Mouse (Mus musculus) forebrain, postnatal 0 days (tissue): ENCODE measurements around the gene Pigc. TPM values are rescaled to one million over a fixed set of nuclear protein-coding genes. Genes with fewer than 3 reads are reported as not detected.

Experiments used
- ATAC-seq: fragments of 200-750 bp; cut with Nextera tagmentation; 2 replicates; pipeline ENCODE4 v1.8.0; 2017; ENCODE audit warnings: mild to moderate bottlenecking, moderate library complexity
- DNase-seq: peaks from one replicate; pipeline ENCODE4 v3.0.0-alpha.2; 2015
- H3K27ac ChIP-seq: fragments of 300-500 bp; sonication (generic); 2 replicates; pipeline ENCODE4 v1.5.1; 2014; ENCODE audit warnings: low read depth, mild to moderate bottlenecking, antibody characterized with exemption, low read length, moderate library complexity, mixed read lengths
- H3K27me3 ChIP-seq: fragments of 300-500 bp; sonication (generic); 2 replicates; pipeline ENCODE4 v1.6.1; 2014; ENCODE audit warnings: mild to moderate bottlenecking, low read length, mixed read lengths; ENCODE audit not compliant: insufficient read depth
- H3K36me3 ChIP-seq: fragments of 300-500 bp; sonication (generic); 2 replicates; pipeline ENCODE4 v1.6.1; 2014; ENCODE audit warnings: mild to moderate bottlenecking, moderate library complexity; ENCODE audit not compliant: insufficient read depth
- H3K4me1 ChIP-seq: fragments of 300-500 bp; sonication (generic); 2 replicates; pipeline ENCODE4 v1.6.1; 2014; ENCODE audit warnings: antibody characterized with exemption; ENCODE audit not compliant: insufficient read depth
- H3K4me2 ChIP-seq: fragments of 300-500 bp; sonication (generic); 2 replicates; pipeline ENCODE4 v1.6.1; 2014; ENCODE audit warnings: low read depth, mild to moderate bottlenecking, moderate library complexity
- H3K4me3 ChIP-seq: fragments of 300-500 bp; sonication (generic); 2 replicates; pipeline ENCODE4 v1.5.1; 2014; ENCODE audit warnings: low read depth, low read length, mixed read lengths
- H3K9ac ChIP-seq: fragments of 300-500 bp; sonication (generic); 2 replicates; pipeline ENCODE4 v1.6.1; 2014; ENCODE audit warnings: mild to moderate bottlenecking
- H3K9me3 ChIP-seq: fragments of 300-500 bp; sonication (generic); 2 replicates; pipeline ENCODE4 v1.6.1; 2016; ENCODE audit warnings: low read length
- CTCF ChIP-seq: sonication (generic); IDR thresholded peaks from 2 replicates; pipeline ENCODE4 v1.5.1; 2016; ENCODE audit warnings: antibody characterized with exemption, control low read depth, low read depth
- WGBS: fragments of 180-500 bp; shearing (Covaris S2); extraction: QIAGEN DNeasy Blood & Tissue Kit; methylation state at CpG from one replicate; pipeline ENCODE4 v1.1.7; 2014; 5-methylcytosine and 5-hydroxymethylcytosine counted together
- polyA plus RNA-seq: library from polyadenylated mRNA; unstranded; fragments of >200 nt; fragmentation: Nextera tagmentation; extraction: Ambion mirVana; gene quantifications from 2 replicates; pipeline ENCODE4 v1.2.1, GENCODE M21; 2015
- total RNA-seq: library from RNA; depleted of rRNA; stranded (reverse); fragments of >200 nt; gene quantifications from 2 replicates; pipeline ENCODE4 v1.2.3, GENCODE M21; 2014

The Pigc gene
- total and polyA plus RNA-seq, 2 experiments from 2014 or later: 20.5 to 23.9 TPM

- H3K27me3 ChIP-seq: no peaks in the 10 kb centered on the region
- no peak overlapping the region for H3K4me2 ChIP-seq
- H3K36me3 ChIP-seq: no peaks in the 10 kb centered on the region
- no peak for TF ChIP-seq CTCF
- no peaks in the 10 kb centered on the region for H3K9me3 ChIP-seq
- H3K9ac ChIP-seq: no peak overlapping the region
- no peak overlapping the region for H3K27ac ChIP-seq
- ATAC-seq: no peak
- no peak overlapping the region for H3K4me3 ChIP-seq
- WGBS: 78% methylated on average over 8 of the region's 8 CpGs
- H3K4me1 ChIP-seq: no peaks in the 10 kb centered on the region
- no peak for DNase-seq
Observed at GRCm38 (mm10) chr1:162009086-162009485, 40.1 kb downstream of the Pigc start.

DNA sequence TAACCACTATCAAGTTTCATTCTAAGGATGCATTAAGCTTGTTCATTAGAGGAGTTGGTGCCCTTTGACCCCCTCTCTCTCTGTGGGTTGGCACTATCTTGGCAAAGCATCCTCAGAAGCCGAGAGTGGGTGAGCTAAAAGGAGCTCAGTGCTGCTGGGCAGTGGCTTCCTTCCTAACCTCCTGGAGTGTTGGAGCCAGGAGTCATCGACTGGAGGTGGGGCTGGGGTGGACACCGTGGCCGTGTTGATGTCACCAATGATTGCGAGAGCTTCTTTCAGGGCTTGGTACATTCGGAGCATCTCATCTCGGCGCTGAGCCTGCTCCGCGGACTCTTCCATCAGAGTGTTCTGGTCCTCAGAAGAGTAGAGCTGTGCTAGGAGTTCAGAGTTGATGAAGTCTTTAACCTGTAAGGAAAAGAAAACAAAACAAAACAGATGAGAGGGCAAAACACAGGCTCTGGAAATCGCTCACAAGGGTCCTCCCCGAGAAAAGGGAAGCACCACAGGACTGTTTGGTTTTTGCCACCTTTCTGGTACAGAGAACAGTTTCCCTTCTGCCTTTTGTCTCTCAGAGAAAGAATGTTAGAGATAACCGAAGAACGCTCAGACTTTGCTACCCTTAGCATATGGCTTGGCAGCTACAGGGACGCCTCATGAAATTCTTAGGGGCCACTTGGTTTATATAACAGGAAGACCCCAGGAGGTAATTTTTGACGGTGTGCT, 42.7 kb downstream of the Pigc start:
- H3K9me3 ChIP-seq: no peaks in the 10 kb centered on the region
- H3K4me2 ChIP-seq: no peak overlapping the region
- no peak overlapping the region for H3K9ac ChIP-seq
- ATAC-seq (no peak), DNase-seq (no peak)
- no peak overlapping the region for H3K4me3 ChIP-seq
- TF ChIP-seq CTCF: no peak
- 79% methylated on average over 16 of the region's 16 CpGs for WGBS
- no peaks in the 10 kb centered on the region for H3K4me1 ChIP-seq
- H3K27ac ChIP-seq: no peak overlapping the region
- no peaks in the 10 kb centered on the region for H3K36me3 ChIP-seq
- H3K27me3 ChIP-seq: no peaks in the 10 kb centered on the region

DNA sequence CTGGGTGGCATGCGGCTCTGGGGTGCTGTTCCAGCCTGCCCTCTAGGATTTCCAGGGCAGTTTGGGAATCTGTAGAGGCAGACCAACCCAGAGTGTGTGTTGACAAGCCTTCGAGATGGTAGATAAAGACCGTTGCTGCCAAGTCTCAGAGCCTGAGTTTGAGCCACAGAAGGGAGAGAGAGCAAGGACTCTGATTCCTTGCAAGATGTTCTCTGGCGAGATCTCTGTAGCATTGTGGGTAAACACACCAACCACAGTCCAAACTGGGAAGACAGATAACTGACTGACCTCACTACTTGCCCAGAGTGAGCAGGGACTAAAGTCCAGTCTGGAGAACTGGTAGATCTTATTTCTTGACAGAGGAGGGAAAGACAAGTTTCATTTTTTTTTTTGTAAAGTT, 44.6 kb downstream of the Pigc start:
- Histone ChIP-seq H3K4me1 (no peaks in the 10 kb centered on the region), H3K9ac (no peak overlapping the region), H3K27ac (no peak overlapping the region), H3K4me3 (no peak overlapping the region), H3K4me2 (no peak overlapping the region), H3K9me3 (no peaks in the 10 kb centered on the region), H3K27me3 (no peaks in the 10 kb centered on the region), H3K36me3 (no peaks in the 10 kb centered on the region)
- DNase-seq: no peak
- ATAC-seq: no peak
- no peak for TF ChIP-seq CTCF
- 89% methylated on average over 4 of the region's 4 CpGs for whole genome bisulfite sequencing

DNA sequence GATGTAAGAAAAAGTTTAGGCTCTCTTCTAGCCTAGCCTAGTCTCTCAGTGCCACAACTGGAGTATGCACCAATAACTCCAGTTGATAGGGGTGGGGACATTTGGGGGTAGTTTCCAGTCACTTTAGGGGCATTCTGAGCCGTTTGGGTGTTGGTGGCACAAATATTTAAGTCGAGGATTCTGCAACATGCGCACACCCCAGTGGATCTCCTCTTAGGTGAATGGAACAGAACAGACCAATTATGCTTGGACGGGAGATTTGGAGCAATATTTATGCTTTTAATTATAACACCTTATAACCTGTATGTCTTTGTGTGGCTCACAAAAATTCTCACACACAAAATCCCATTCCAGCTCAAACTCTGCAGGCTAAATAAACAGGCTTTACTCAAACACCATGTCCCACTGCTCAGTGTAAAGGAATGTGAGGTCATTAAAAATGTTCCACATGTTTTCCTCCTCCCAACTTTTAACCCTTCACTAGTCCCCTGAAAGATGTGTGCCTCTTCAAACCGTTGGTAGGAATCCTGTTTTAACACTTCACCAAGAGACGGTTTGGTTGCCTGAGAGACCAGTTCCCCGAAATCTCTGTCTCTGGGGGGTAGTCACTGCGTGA, 46.4 kb downstream of the Pigc start:
- Histone ChIP-seq H3K9ac (no peak overlapping the region), H3K4me2 (no peak overlapping the region), H3K4me3 (no peak overlapping the region), H3K27me3 (no peaks in the 10 kb centered on the region), H3K36me3 (no peaks in the 10 kb centered on the region), H3K27ac (no peak overlapping the region), H3K9me3 (no peaks in the 10 kb centered on the region), H3K4me1 (no peaks in the 10 kb centered on the region)
- WGBS: 62% methylated on average over 8 of the region's 8 CpGs
- DNase-seq: no peak
- no peak for ATAC-seq
- no peak for TF ChIP-seq CTCF

DNA sequence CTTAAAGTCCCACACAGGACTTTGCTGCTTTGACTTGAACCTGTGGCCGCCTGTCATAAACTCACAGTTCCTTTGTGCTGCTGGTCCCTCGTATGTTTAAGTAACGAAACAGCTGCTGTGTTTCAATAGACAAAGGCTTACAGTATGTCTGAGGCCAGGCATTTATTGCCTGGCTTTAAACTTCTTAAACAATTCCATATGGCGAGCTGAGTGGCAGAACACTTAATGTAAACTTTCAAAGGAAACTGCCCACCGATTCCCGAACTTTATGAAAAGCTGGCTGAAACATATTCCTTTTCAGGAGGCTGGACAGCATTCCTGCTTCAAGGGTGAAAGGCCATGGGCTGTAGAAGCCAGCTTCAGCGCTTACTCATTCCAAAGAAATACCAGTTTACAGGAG, 48.0 kb downstream of the Pigc start:
- Histone ChIP-seq H3K9me3 (no peaks in the 10 kb centered on the region), H3K4me2 (no peak overlapping the region), H3K9ac (no peak overlapping the region), H3K36me3 (no peaks in the 10 kb centered on the region), H3K4me1 (0 out of 2 replicates have a peak, but pooled peaks cover 5% of the 10 kb centered on the region), H3K27me3 (no peaks in the 10 kb centered on the region), H3K27ac (no peak overlapping the region), H3K4me3 (no peak overlapping the region)
- WGBS: 51% methylated on average over 7 of the region's 7 CpGs
- no peak for ATAC-seq
- DNase-seq: no peak
- TF ChIP-seq CTCF: no peak

GRCm38 (mm10) chr1:162017975-162018600, 49.1 kb downstream of the Pigc start:
- WGBS: 85% methylated on average over 13 of the region's 13 CpGs
- no peak for ATAC-seq
- no peak overlapping the region for H3K4me2 ChIP-seq
- no peak overlapping the region for H3K4me3 ChIP-seq
- TF ChIP-seq CTCF: no peak
- no peaks in the 10 kb centered on the region for H3K36me3 ChIP-seq
- no peak overlapping the region for H3K27ac ChIP-seq
- H3K4me1 ChIP-seq: 0 out of 2 replicates have a peak, but pooled peaks cover 6% of the 10 kb centered on the region
- H3K9me3 ChIP-seq: no peaks in the 10 kb centered on the region
- no peak overlapping the region for H3K9ac ChIP-seq
- no peak for DNase-seq
- no peaks in the 10 kb centered on the region for H3K27me3 ChIP-seq

DNA sequence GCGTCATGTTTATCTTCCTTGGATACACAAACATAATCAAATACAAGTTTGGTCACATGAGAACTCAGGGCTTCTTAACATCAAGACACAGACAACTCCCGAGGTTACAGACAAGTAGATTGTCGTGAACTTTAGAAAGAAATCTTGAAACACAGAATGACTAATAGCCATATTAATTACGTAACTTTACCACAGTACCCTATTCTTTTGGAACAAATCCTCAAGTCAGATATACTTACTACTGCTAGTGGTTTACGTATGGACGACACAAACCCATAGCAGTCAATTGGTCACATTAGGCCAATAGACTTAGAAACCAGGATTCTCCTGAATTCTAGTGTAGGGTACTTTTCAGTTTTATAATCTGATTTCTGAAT, 49.6 kb downstream of the Pigc start:
- Histone ChIP-seq H3K4me1 (0 out of 2 replicates have a peak, but pooled peaks cover 6% of the 10 kb centered on the region), H3K9me3 (no peaks in the 10 kb centered on the region), H3K27ac (no peak overlapping the region), H3K4me3 (no peak overlapping the region), H3K36me3 (no peaks in the 10 kb centered on the region), H3K27me3 (no peaks in the 10 kb centered on the region), H3K9ac (no peak overlapping the region), H3K4me2 (no peak overlapping the region)
- ATAC-seq (no peak), DNase-seq (no peak)
- WGBS: 90% methylated on average over 6 of the region's 6 CpGs
- TF ChIP-seq CTCF: no peak
